Mouse (Mus musculus) heart, adult 18-20 months (tissue): ENCODE measurements around the gene A630023A22Rik. TPM values are rescaled to one million over a fixed set of nuclear protein-coding genes. Genes with fewer than 3 reads are reported as not detected.

Source experiments
- total RNA-seq, 2 experiments: library from RNA; stranded (reverse); gene quantifications; 2 replicates each; pipeline ENCODE4 v1.2.3; 2021

The A630023A22Rik gene
- total RNA-seq, 2 experiments from 2014 or later: not detected

Other genes starting within 250 kb of the A630023A22Rik start
- gene Gdf10, start 179.2 kb downstream of the A630023A22Rik start, total RNA-seq: 1 to 10 TPM in 1 of 2 experiments, under 1 TPM in 1; 0.87 to 1.1 TPM
- under 1 TPM; 0.07 to 0.18 TPM for gene Gdf2, start 161.7 kb downstream of the A630023A22Rik start, total RNA-seq
- gene Rbp3, start 148.8 kb downstream of the A630023A22Rik start, total RNA-seq: not detected
- under 1 TPM in 1 of 2 experiments, not detected in 1; 0.05 TPM for gene Zfp488, start 124.0 kb downstream of the A630023A22Rik start, total RNA-seq
- not detected for gene Gm30083, start 87.6 kb downstream of the A630023A22Rik start, total RNA-seq
- gene Gm5460, start 86.0 kb downstream of the A630023A22Rik start, total RNA-seq: not detected
- not detected for gene Antxrl, start 50.0 kb downstream of the A630023A22Rik start, total RNA-seq
- 1 to 10 TPM; 1.8 to 5.4 TPM for gene Anxa8, start 16.8 kb downstream of the A630023A22Rik start, total RNA-seq
- under 1 TPM; 0.07 to 0.13 TPM for gene Npy4r, start 49.7 kb upstream of the A630023A22Rik start, total RNA-seq
- gene Gprin2, start 98.9 kb upstream of the A630023A22Rik start, total RNA-seq: under 1 TPM; 0.13 to 0.25 TPM
- under 1 TPM; 0.35 to 0.67 TPM for gene Syt15, start 116.8 kb upstream of the A630023A22Rik start, total RNA-seq
- 1 to 10 TPM; 6.0 to 8.5 TPM for gene Shld2, start 207.7 kb upstream of the A630023A22Rik start, total RNA-seq
- gene Glud1, start 208.0 kb upstream of the A630023A22Rik start, total RNA-seq: 100 to 1,000 TPM; 148 to 183 TPM